Mouse (Mus musculus): ENCODE data around the gene Kcna2. TPM values are rescaled to one million over a fixed set of nuclear protein-coding genes. Genes with fewer than 3 reads are reported as not detected.

The Kcna2 gene
- polyA plus RNA-seq, 1 experiment = 1.9 TPM

GRCm38 (mm10) chr3:107105986-107106385 is 5.0 kb downstream of the Kcna2 start:
- Histone ChIP-seq H3K4me3 (replicated peaks; ENCODE audit: control insufficient read depth, low read depth, low read length) (no peak overlapping the region), H3K4me1 (ENCODE audit: control insufficient read depth, insufficient read depth, low read length) (no peaks in the 10 kb centered on the region), H3K27ac (ENCODE audit: control insufficient read depth, insufficient read depth, low read depth, low read length, poor library complexity) (no peak overlapping the region)
- 66% methylated on average over 6 of the region's 6 CpGs for WGBS
- TF ChIP-seq CTCF (IDR thresholded peaks at IDR 0.05; ENCODE audit: control insufficient read depth, insufficient read depth, low read length) = no peak

GRCm38 (mm10) chr3:107112498-107112897 is 11.6 kb downstream of the Kcna2 start:
- no peak overlapping the region for H3K4me3 ChIP-seq (replicated peaks; ENCODE audit: control insufficient read depth, low read depth, low read length)
- H3K27ac ChIP-seq (ENCODE audit: control insufficient read depth, insufficient read depth, low read depth, low read length, poor library complexity) = no peak overlapping the region
- 64% methylated on average over 4 of the region's 4 CpGs for WGBS
- TF ChIP-seq CTCF (IDR thresholded peaks at IDR 0.05; ENCODE audit: control insufficient read depth, insufficient read depth, low read length) (no peak), POLR2A (IDR thresholded peaks at IDR 0.05; ENCODE audit: borderline replicate concordance, control insufficient read depth, low read depth, low read length) (no peak)
- no peaks in the 10 kb centered on the region for H3K4me1 ChIP-seq (ENCODE audit: control insufficient read depth, insufficient read depth, low read length)

GRCm38 (mm10) chr3:107112932-107113659 is 12.2 kb downstream of the Kcna2 start:
- no peaks in the 10 kb centered on the region for H3K4me1 ChIP-seq (ENCODE audit: control insufficient read depth, insufficient read depth, low read length)
- WGBS = 60% methylated on average over 10 of the region's 10 CpGs
- TF ChIP-seq POLR2A (IDR thresholded peaks at IDR 0.05; ENCODE audit: borderline replicate concordance, control insufficient read depth, low read depth, low read length) = no peak
- no peak for TF ChIP-seq CTCF (IDR thresholded peaks at IDR 0.05; ENCODE audit: control insufficient read depth, insufficient read depth, low read length)
- no peak overlapping the region for H3K4me3 ChIP-seq (replicated peaks; ENCODE audit: control insufficient read depth, low read depth, low read length)
- no peak overlapping the region for H3K27ac ChIP-seq (ENCODE audit: control insufficient read depth, insufficient read depth, low read depth, low read length, poor library complexity)

- no peak overlapping the region for H3K27ac ChIP-seq (ENCODE audit: control insufficient read depth, insufficient read depth, low read depth, low read length, poor library complexity)
- H3K4me1 ChIP-seq (ENCODE audit: control insufficient read depth, insufficient read depth, low read length) = no peaks in the 10 kb centered on the region
- TF ChIP-seq CTCF (IDR thresholded peaks at IDR 0.05; ENCODE audit: control insufficient read depth, insufficient read depth, low read length) (no peak), POLR2A (IDR thresholded peaks at IDR 0.05; ENCODE audit: borderline replicate concordance, control insufficient read depth, low read depth, low read length) (no peak)
- H3K4me3 ChIP-seq (replicated peaks; ENCODE audit: control insufficient read depth, low read depth, low read length) = no peak overlapping the region
- 74% methylated on average over 14 of the region's 14 CpGs for WGBS
Observed at GRCm38 (mm10) chr3:107113771-107114737, 13.1 kb downstream of the Kcna2 start.

GRCm38 (mm10) chr3:107114941-107115340 is 14.0 kb downstream of the Kcna2 start:
- 79% methylated on average over 2 of the region's 2 CpGs for WGBS
- no peaks in the 10 kb centered on the region for H3K4me1 ChIP-seq (ENCODE audit: control insufficient read depth, insufficient read depth, low read length)
- no peak overlapping the region for H3K27ac ChIP-seq (ENCODE audit: control insufficient read depth, insufficient read depth, low read depth, low read length, poor library complexity)
- TF ChIP-seq POLR2A (IDR thresholded peaks at IDR 0.05; ENCODE audit: borderline replicate concordance, control insufficient read depth, low read depth, low read length) (no peak), CTCF (IDR thresholded peaks at IDR 0.05; ENCODE audit: control insufficient read depth, insufficient read depth, low read length) (no peak)
- no peak overlapping the region for H3K4me3 ChIP-seq (replicated peaks; ENCODE audit: control insufficient read depth, low read depth, low read length)

GRCm38 (mm10) chr3:107115746-107116145 is 14.8 kb downstream of the Kcna2 start:
- Histone ChIP-seq H3K4me3 (replicated peaks; ENCODE audit: control insufficient read depth, low read depth, low read length) (no peak overlapping the region), H3K4me1 (ENCODE audit: control insufficient read depth, insufficient read depth, low read length) (no peaks in the 10 kb centered on the region), H3K27ac (ENCODE audit: control insufficient read depth, insufficient read depth, low read depth, low read length, poor library complexity) (no peak overlapping the region)
- 63% methylated on average over 2 of the region's 2 CpGs for WGBS
- no peak for TF ChIP-seq CTCF (IDR thresholded peaks at IDR 0.05; ENCODE audit: control insufficient read depth, insufficient read depth, low read length)
- no peak for TF ChIP-seq POLR2A (IDR thresholded peaks at IDR 0.05; ENCODE audit: borderline replicate concordance, control insufficient read depth, low read depth, low read length)

- H3K4me3 ChIP-seq (replicated peaks; ENCODE audit: control insufficient read depth, low read depth, low read length) = no peak overlapping the region
- no peak for TF ChIP-seq CTCF (IDR thresholded peaks at IDR 0.05; ENCODE audit: control insufficient read depth, insufficient read depth, low read length)
- TF ChIP-seq POLR2A (IDR thresholded peaks at IDR 0.05; ENCODE audit: borderline replicate concordance, control insufficient read depth, low read depth, low read length) = no peak
- WGBS = 14% methylated on average over 2 of the region's 2 CpGs
- no peak overlapping the region for H3K27ac ChIP-seq (ENCODE audit: control insufficient read depth, insufficient read depth, low read depth, low read length, poor library complexity)
- no peaks in the 10 kb centered on the region for H3K4me1 ChIP-seq (ENCODE audit: control insufficient read depth, insufficient read depth, low read length)
Observed at GRCm38 (mm10) chr3:107119864-107120564, 19.1 kb downstream of the Kcna2 start.

GRCm38 (mm10) chr3:107122306-107122705 is 21.4 kb downstream of the Kcna2 start:
- TF ChIP-seq CTCF (IDR thresholded peaks at IDR 0.05; ENCODE audit: control insufficient read depth, insufficient read depth, low read length) (no peak), POLR2A (IDR thresholded peaks at IDR 0.05; ENCODE audit: borderline replicate concordance, control insufficient read depth, low read depth, low read length) (no peak)
- no peaks in the 10 kb centered on the region for H3K4me1 ChIP-seq (ENCODE audit: control insufficient read depth, insufficient read depth, low read length)
- no peak overlapping the region for H3K4me3 ChIP-seq (replicated peaks; ENCODE audit: control insufficient read depth, low read depth, low read length)
- H3K27ac ChIP-seq (ENCODE audit: control insufficient read depth, insufficient read depth, low read depth, low read length, poor library complexity) = no peak overlapping the region
